Mouse (Mus musculus) limb, embryonic 14.5 days (tissue): ENCODE measurements at regions not wholly inside any gene's neighbourhood (a gene's known extent, or its start where the extent isn't known, plus 50 kb on each side); places are given as distances from the start of the nearest gene placed in this dataset.
A peak's percentile ranks its signal among the peaks of the same experiment; 100 is the strongest.

Experiments used
- ATAC-seq: fragments of 200-750 bp; cut with Nextera tagmentation; 2 replicates; pipeline ENCODE4 v1.8.0; 2017; ENCODE audit warnings: low read depth, moderate number of reproducible peaks, moderate TSS enrichment; ENCODE audit not compliant: low FRiP score
- DNase-seq: peaks from one replicate; pipeline ENCODE4 v3.0.0-alpha.2; 2015; ENCODE audit warnings: low spot score
- H3K27ac ChIP-seq: fragments of 300-500 bp; sonication (generic); replicated peaks from 2 replicates; pipeline ENCODE4 v1.5.1; 2014; ENCODE audit warnings: low read depth, mild to moderate bottlenecking, low read length, moderate library complexity, mixed read lengths
- H3K27me3 ChIP-seq: fragments of 300-500 bp; sonication (generic); 2 replicates; pipeline ENCODE4 v1.6.1; 2014; ENCODE audit warnings: low read length, mixed read lengths; ENCODE audit not compliant: control insufficient read depth, insufficient read depth
- H3K36me3 ChIP-seq: fragments of 300-500 bp; sonication (generic); 2 replicates; pipeline ENCODE4 v1.6.1; 2014; ENCODE audit warnings: mild to moderate bottlenecking, low read length, moderate library complexity, mixed read lengths; ENCODE audit not compliant: control insufficient read depth, insufficient read depth
- H3K4me1 ChIP-seq: fragments of 300-500 bp; sonication (generic); 2 replicates; pipeline ENCODE4 v1.6.1; 2014; ENCODE audit warnings: antibody characterized with exemption, low read length, mixed read lengths; ENCODE audit not compliant: control insufficient read depth, insufficient read depth
- H3K4me2 ChIP-seq: fragments of 300-500 bp; sonication (generic); replicated peaks from 2 replicates; pipeline ENCODE4 v1.6.1; 2014; ENCODE audit warnings: low read depth, mild to moderate bottlenecking, low read length, moderate library complexity; ENCODE audit not compliant: severe bottlenecking
- H3K4me3 ChIP-seq: fragments of 300-500 bp; sonication (generic); replicated peaks from 2 replicates; pipeline ENCODE4 v1.5.1; 2014; ENCODE audit warnings: low read length
- H3K9ac ChIP-seq: fragments of 300-500 bp; sonication (generic); 2 replicates; pipeline ENCODE4 v1.6.1; 2014; ENCODE audit warnings: mild to moderate bottlenecking, low read depth, low read length, moderate library complexity; ENCODE audit not compliant: severe bottlenecking
- H3K9me3 ChIP-seq: fragments of 300-500 bp; sonication (generic); 2 replicates; pipeline ENCODE4 v1.6.1; 2016; ENCODE audit warnings: low read length; ENCODE audit not compliant: control insufficient read depth
- POLR2A ChIP-seq: fragments of 200-500 bp; IDR thresholded peaks from 2 replicates; pipeline ENCODE4 v1.8.0; 2012; ENCODE audit warnings: inconsistent platforms, mild to moderate bottlenecking, moderate library complexity, borderline replicate concordance; ENCODE audit not compliant: insufficient read depth, insufficient read length; ENCODE audit errors: extremely low read depth
- WGBS: fragments of 180-500 bp; shearing (Covaris S2); extraction: QIAGEN DNeasy Blood & Tissue Kit; methylation state at CpG from one replicate; pipeline ENCODE4 v1.1.7; 2014; 5-methylcytosine and 5-hydroxymethylcytosine counted together

DNA sequence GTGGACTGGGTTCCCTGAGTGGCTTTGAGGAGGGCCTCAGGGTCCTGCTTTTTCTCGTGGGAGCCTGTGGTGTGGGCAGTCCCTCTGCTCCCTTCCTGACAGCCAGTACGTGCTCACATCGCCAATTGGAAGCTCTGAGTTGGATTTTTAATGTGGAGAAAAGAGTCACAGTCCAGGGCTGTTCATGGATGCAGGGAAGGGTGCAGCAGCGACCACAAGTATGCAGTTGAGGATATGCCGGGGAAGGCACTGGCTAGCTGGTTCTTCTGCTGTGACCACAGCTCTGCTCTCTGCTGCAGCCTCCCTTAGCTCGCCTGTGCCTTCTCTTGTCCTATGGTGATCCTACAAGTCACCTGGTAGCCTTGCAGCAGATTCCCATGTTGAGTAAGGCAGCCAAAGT lies 177.5 kb upstream of the Lef1 start:
- peaks cover 9% of the 10 kb centered on the region; the same call in 1 of the 2 replicates for H3K4me1 ChIP-seq
- 63% methylated on average over 6 of the region's 6 CpGs for WGBS
- H3K27me3 ChIP-seq, result no peaks in the 10 kb centered on the region
- no peak overlapping the region; the same call in 1 of the 2 replicates for H3K27ac ChIP-seq
- ATAC-seq (no peak), DNase-seq (no peak)
- H3K9me3 ChIP-seq, result no peaks in the 10 kb centered on the region
- H3K9ac ChIP-seq, result no peak overlapping the region
- H3K4me2 ChIP-seq, result no peak overlapping the region
- no peak for TF ChIP-seq POLR2A
- H3K36me3 ChIP-seq, result no peaks in the 10 kb centered on the region
- H3K4me3 ChIP-seq, result no peak overlapping the region

DNA sequence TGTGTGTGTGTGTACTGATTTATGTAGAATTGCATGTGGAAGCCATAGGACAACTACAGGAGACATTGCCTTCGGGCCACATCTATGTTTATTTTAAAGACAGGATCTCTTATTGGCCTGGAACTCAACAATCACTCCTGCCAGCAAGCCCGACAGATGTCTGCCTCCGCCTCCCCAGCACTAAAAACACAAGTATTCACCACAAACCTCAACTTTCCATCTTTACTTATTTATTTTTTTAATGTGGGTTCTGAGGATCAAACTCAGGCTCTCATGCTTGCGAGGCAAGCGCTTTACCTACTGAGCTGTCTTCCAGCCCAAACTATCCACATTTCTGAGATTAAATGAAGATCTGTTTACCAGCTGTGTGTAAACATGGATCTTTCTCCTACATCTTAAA lies 178.0 kb upstream of the Lef1 start:
- no peak for ATAC-seq
- 82% methylated on average over 5 of the region's 5 CpGs for WGBS
- H3K9ac ChIP-seq, result no peak overlapping the region
- no peak for TF ChIP-seq POLR2A
- peaks cover 9% of the 10 kb centered on the region; the same call in 1 of the 2 replicates for H3K4me1 ChIP-seq
- H3K36me3 ChIP-seq, result no peaks in the 10 kb centered on the region
- H3K4me2 ChIP-seq, result no peak overlapping the region
- H3K4me3 ChIP-seq, result no peak overlapping the region
- H3K9me3 ChIP-seq, result no peaks in the 10 kb centered on the region
- H3K27me3 ChIP-seq, result no peaks in the 10 kb centered on the region
- no peak for DNase-seq
- no peak overlapping the region; the same call in 1 of the 2 replicates for H3K27ac ChIP-seq

DNA sequence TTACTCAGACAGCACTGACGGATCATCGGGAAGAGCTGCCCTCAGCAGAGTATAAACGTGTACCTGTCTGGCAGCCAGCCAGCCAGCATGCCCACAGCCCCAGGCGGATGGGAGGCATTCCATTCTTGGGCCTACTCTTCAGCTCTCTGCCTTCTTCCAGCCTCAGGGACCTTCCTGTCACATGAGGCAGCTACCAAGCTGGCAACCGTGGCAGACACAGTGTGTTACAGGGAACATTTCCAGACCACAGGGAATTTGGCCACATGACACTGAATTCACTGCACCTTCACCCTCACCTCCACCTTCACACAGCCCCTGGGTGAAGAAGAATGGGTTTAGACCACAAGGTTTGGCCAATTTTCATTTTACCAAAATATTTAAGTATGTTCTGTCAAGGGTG lies 185.3 kb upstream of the Lef1 start:
- Histone ChIP-seq H3K9me3 (no peaks in the 10 kb centered on the region), H3K4me2 (no peak overlapping the region), H3K27ac (no peak overlapping the region), H3K4me3 (no peak overlapping the region), H3K27me3 (no peaks in the 10 kb centered on the region), H3K9ac (no peak overlapping the region), H3K36me3 (no peaks in the 10 kb centered on the region), H3K4me1 (peaks cover 10% of the 10 kb centered on the region; the same call in 1 of the 2 replicates)
- DNase-seq (no peak), ATAC-seq (0 out of 2 replicates have a peak, but pooled peaks have one; percentile 37)
- TF ChIP-seq POLR2A, result no peak
- WGBS, result 37% methylated on average over 5 of the region's 5 CpGs

GRCm38 (mm10) chr3:130923615-130923958 lies 186.7 kb upstream of the Lef1 start:
- Histone ChIP-seq H3K9me3 (no peaks in the 10 kb centered on the region), H3K4me2 (peak overlapping the region; percentile 42), H3K27ac (no peak overlapping the region), H3K9ac (0 out of 2 replicates have a peak overlapping the region, but pooled peaks have one; percentile 34), H3K27me3 (no peaks in the 10 kb centered on the region), H3K36me3 (no peaks in the 10 kb centered on the region), H3K4me3 (peak overlapping the region; percentile 22), H3K4me1 (peaks cover 10% of the 10 kb centered on the region; the same call in 1 of the 2 replicates)
- 15% methylated on average over 8 of the region's 8 CpGs for WGBS
- no peak for TF ChIP-seq POLR2A
- DNase-seq (no peak), ATAC-seq (no peak)

DNA sequence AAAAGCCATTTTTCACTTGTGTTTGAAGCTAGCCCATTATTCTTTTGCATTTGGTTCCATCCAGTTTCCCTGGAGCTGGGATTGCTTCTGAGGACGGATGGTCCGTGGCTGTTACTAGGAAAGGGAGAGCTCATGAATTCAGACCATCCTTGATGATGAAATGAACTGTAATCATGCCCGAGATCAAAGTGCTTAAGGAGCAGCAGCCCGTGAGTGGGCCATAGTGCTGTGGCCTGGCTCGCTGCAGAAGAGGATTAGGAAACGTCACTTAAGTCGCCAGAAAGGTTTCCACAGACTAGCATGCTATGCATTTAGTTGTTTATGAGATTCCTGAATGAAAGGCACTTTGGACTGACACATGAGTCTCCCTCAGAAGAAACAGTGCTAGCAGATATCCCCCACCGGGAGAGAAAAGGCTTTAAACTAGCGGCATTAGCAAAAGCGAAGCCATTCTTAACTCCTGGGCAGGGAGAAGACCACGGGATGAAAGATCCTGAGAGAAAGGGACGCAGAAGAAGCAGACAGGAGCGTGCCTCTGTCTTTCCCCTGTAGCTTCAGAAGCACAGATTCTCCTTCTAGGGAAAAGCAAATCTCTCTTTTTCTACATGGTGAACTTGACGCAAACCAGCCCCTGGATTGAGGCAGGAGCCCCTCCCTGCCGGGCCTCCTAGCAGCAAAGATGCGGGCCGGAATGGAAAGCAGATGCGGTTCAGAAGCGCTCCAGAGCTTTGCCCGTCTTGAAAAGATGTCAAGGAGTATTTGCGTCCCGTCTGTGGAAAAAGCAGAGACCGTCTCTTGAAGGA lies 187.3 kb upstream of the Lef1 start:
- H3K9me3 ChIP-seq, result no peaks in the 10 kb centered on the region
- ATAC-seq (no peak), DNase-seq (peak; percentile 35)
- WGBS, result 6% methylated on average over 23 of the region's 23 CpGs
- TF ChIP-seq POLR2A, result no peak
- peak overlapping the region; percentile 22 for H3K4me3 ChIP-seq
- 0 out of 2 replicates have a peak overlapping the region, but pooled peaks have one; percentile 34 for H3K9ac ChIP-seq
- peak overlapping the region; percentile 42 for H3K4me2 ChIP-seq
- peaks cover 10% of the 10 kb centered on the region; the same call in 1 of the 2 replicates for H3K4me1 ChIP-seq
- H3K27ac ChIP-seq, result no peak overlapping the region
- H3K27me3 ChIP-seq, result no peaks in the 10 kb centered on the region
- no peaks in the 10 kb centered on the region for H3K36me3 ChIP-seq
